Mouse (Mus musculus) testis, adult 2 months (tissue): ENCODE results near the gene Dph7.

Source experiments
- CTCF ChIP-seq: fragments of 200-500 bp; IDR thresholded peaks from 2 replicates; pipeline ENCODE4 v1.5.1; 2012; ENCODE audit warnings: low read depth, mild to moderate bottlenecking, inconsistent platforms, low read length, moderate library complexity; ENCODE audit not compliant: control insufficient read depth, insufficient read depth, insufficient replicate concordance
- POLR2A ChIP-seq: fragments of 200-500 bp; IDR thresholded peaks from 2 replicates; pipeline ENCODE4 v1.6.1; 2012; ENCODE audit warnings: low read depth, mild to moderate bottlenecking, inconsistent platforms, low read length, moderate library complexity; ENCODE audit not compliant: control insufficient read depth

- no peak for TF ChIP-seq POLR2A
- no peak for TF ChIP-seq CTCF
These were observed 46.0 kb downstream of the Dph7 start for GRCm38 (mm10) chr2:25008250-25008649.
